Mouse (Mus musculus): Measurements from ENCODE around the gene Ramp3. TPM values are rescaled to one million over a fixed set of nuclear protein-coding genes. Genes with fewer than 3 reads are reported as not detected.

Gene Ramp3
- polyA plus RNA-seq (2012; rRNA removed) = 36.6 and 40.6 TPM in 2 replicates

GRCm38 (mm10) chr11:6658271-6658670 is at the start of gene Ramp3:
Gene Ramp3 (plus strand): TSS chr11:6658521.
- Histone ChIP-seq H3K4me3 (ENCODE audit: insufficient read depth, low read length) (peak within 1 kb of the TSS; percentile 46), H3K4me1 (ENCODE audit: control insufficient read depth, insufficient read depth, low read length) (no peaks in the 10 kb centered on the region; the same call in 1 of the 2 replicates), H3K27ac (ENCODE audit: insufficient read depth, low read length) (no peak within 1 kb of the TSS)
- no peak for TF ChIP-seq POLR2A (IDR thresholded peaks at IDR 0.05; ENCODE audit: extremely low read depth, insufficient read depth, low read length)
- TF ChIP-seq CTCF (IDR thresholded peaks at IDR 0.05; ENCODE audit: extremely low read depth, insufficient read depth, low read length) = no peak

GRCm38 (mm10) chr11:6615250-6616205 is 42.8 kb upstream of the Ramp3 start:
- H3K27ac ChIP-seq (ENCODE audit: insufficient read depth, low read length) = no peak overlapping the region
- no peaks in the 10 kb centered on the region for H3K4me1 ChIP-seq (ENCODE audit: control insufficient read depth, insufficient read depth, low read length)
- H3K4me3 ChIP-seq (ENCODE audit: insufficient read depth, low read length) = no peak overlapping the region
- TF ChIP-seq CTCF (IDR thresholded peaks at IDR 0.05; ENCODE audit: extremely low read depth, insufficient read depth, low read length) (no peak), POLR2A (IDR thresholded peaks at IDR 0.05; ENCODE audit: extremely low read depth, insufficient read depth, low read length) (no peak)

- peaks cover 2% of the 10 kb centered on the region; the same call in 1 of the 2 replicates for H3K4me1 ChIP-seq (ENCODE audit: control insufficient read depth, insufficient read depth, low read length)
- H3K27ac ChIP-seq (ENCODE audit: insufficient read depth, low read length) = no peak overlapping the region
- TF ChIP-seq CTCF (IDR thresholded peaks at IDR 0.05; ENCODE audit: extremely low read depth, insufficient read depth, low read length) (no peak), POLR2A (IDR thresholded peaks at IDR 0.05; ENCODE audit: extremely low read depth, insufficient read depth, low read length) (no peak)
- no peak overlapping the region for H3K4me3 ChIP-seq (ENCODE audit: insufficient read depth, low read length)
Measured at GRCm38 (mm10) chr11:6623704-6624103, 34.6 kb upstream of the Ramp3 start.

- Histone ChIP-seq H3K4me3 (ENCODE audit: insufficient read depth, low read length) (peak overlapping the region; percentile 72; the same call in 1 of the 2 replicates), H3K27ac (ENCODE audit: insufficient read depth, low read length) (no peak overlapping the region), H3K4me1 (ENCODE audit: control insufficient read depth, insufficient read depth, low read length) (peaks cover 2% of the 10 kb centered on the region; the same call in 1 of the 2 replicates)
- TF ChIP-seq CTCF (IDR thresholded peaks at IDR 0.05; ENCODE audit: extremely low read depth, insufficient read depth, low read length) = no peak
Measured at GRCm38 (mm10) chr11:6624619-6625382, 33.5 kb upstream of the Ramp3 start.

GRCm38 (mm10) chr11:6625478-6626387 is 32.6 kb upstream of the Ramp3 start, which contains the start of gene Tbrg4:
Gene Tbrg4 (minus strand): TSS chr11:6626067.
- Histone ChIP-seq H3K4me3 (ENCODE audit: insufficient read depth, low read length) (peak within 1 kb of the TSS; percentile 72), H3K4me1 (ENCODE audit: control insufficient read depth, insufficient read depth, low read length) (peaks cover 2% of the 10 kb centered on the region; the same call in 1 of the 2 replicates), H3K27ac (ENCODE audit: insufficient read depth, low read length) (peak within 1 kb of the TSS; percentile 69)
- no peak for TF ChIP-seq CTCF (IDR thresholded peaks at IDR 0.05; ENCODE audit: extremely low read depth, insufficient read depth, low read length)
- peak; percentile 83 for TF ChIP-seq POLR2A (IDR thresholded peaks at IDR 0.05; ENCODE audit: extremely low read depth, insufficient read depth, low read length)

- Histone ChIP-seq H3K4me3 (ENCODE audit: insufficient read depth, low read length) (peak overlapping the region; percentile 72), H3K4me1 (ENCODE audit: control insufficient read depth, insufficient read depth, low read length) (peaks cover 2% of the 10 kb centered on the region; the same call in 1 of the 2 replicates), H3K27ac (ENCODE audit: insufficient read depth, low read length) (peak overlapping the region; percentile 69)
- no peak for TF ChIP-seq CTCF (IDR thresholded peaks at IDR 0.05; ENCODE audit: extremely low read depth, insufficient read depth, low read length)
- TF ChIP-seq POLR2A (IDR thresholded peaks at IDR 0.05; ENCODE audit: extremely low read depth, insufficient read depth, low read length) = no peak
Measured at GRCm38 (mm10) chr11:6626388-6626772, 31.9 kb upstream of the Ramp3 start.

- H3K4me1 ChIP-seq (ENCODE audit: control insufficient read depth, insufficient read depth, low read length) = peaks cover 2% of the 10 kb centered on the region; the same call in 1 of the 2 replicates
- no peak overlapping the region for H3K4me3 ChIP-seq (ENCODE audit: insufficient read depth, low read length)
- no peak for TF ChIP-seq CTCF (IDR thresholded peaks at IDR 0.05; ENCODE audit: extremely low read depth, insufficient read depth, low read length)
- TF ChIP-seq POLR2A (IDR thresholded peaks at IDR 0.05; ENCODE audit: extremely low read depth, insufficient read depth, low read length) = no peak
- H3K27ac ChIP-seq (ENCODE audit: insufficient read depth, low read length) = no peak overlapping the region
Measured at GRCm38 (mm10) chr11:6627731-6628130, 30.6 kb upstream of the Ramp3 start.

- Histone ChIP-seq H3K4me3 (ENCODE audit: insufficient read depth, low read length) (no peak overlapping the region), H3K4me1 (ENCODE audit: control insufficient read depth, insufficient read depth, low read length) (peaks cover 2% of the 10 kb centered on the region; the same call in 1 of the 2 replicates)
- peak; percentile 45 for TF ChIP-seq CTCF (IDR thresholded peaks at IDR 0.05; ENCODE audit: extremely low read depth, insufficient read depth, low read length)
- no peak for TF ChIP-seq POLR2A (IDR thresholded peaks at IDR 0.05; ENCODE audit: extremely low read depth, insufficient read depth, low read length)
Measured at GRCm38 (mm10) chr11:6628568-6628967, 29.8 kb upstream of the Ramp3 start.

More at GRCm38 (mm10) chr11:6628568-6628967, 29.8 kb upstream of the Ramp3 start:
- H3K27ac ChIP-seq (ENCODE audit: insufficient read depth, low read length) = no peak overlapping the region
